Mouse (Mus musculus) cerebellum, adult 11 months (tissue): ENCODE data around the gene Pde4d.
A peak's percentile ranks its signal among the peaks of the same experiment; 100 is the strongest.

Experiments used
- DNase-seq: peaks from one replicate; pipeline ENCODE4 v3.0.0; 2022

Gene Pde4d

GRCm38 (mm10) chr13:109544646-109545045 is 1094.9 kb downstream of the Pde4d start:
- no peak for DNase-seq

- DNase-seq = peak; percentile 36
These were observed 1096.6 kb downstream of the Pde4d start for GRCm38 (mm10) chr13:109546337-109546736.

- DNase-seq = peak; percentile 23
These were observed 1097.3 kb downstream of the Pde4d start for GRCm38 (mm10) chr13:109547006-109547587.

GRCm38 (mm10) chr13:109547700-109548099 is 1098.0 kb downstream of the Pde4d start:
- DNase-seq = peak; percentile 72

- DNase-seq = no peak
These were observed 1098.5 kb downstream of the Pde4d start for GRCm38 (mm10) chr13:109548263-109548662.

GRCm38 (mm10) chr13:109548771-109549555 is 1099.2 kb downstream of the Pde4d start:
- DNase-seq = no peak

- no peak for DNase-seq
These were observed 1102.1 kb downstream of the Pde4d start for GRCm38 (mm10) chr13:109551836-109552235.

GRCm38 (mm10) chr13:109555513-109555912 is 1105.8 kb downstream of the Pde4d start:
- DNase-seq = peak; percentile 42

GRCm38 (mm10) chr13:109556853-109557252 is 1107.1 kb downstream of the Pde4d start:
- peak; percentile 23 for DNase-seq

GRCm38 (mm10) chr13:109558341-109559257 is 1108.9 kb downstream of the Pde4d start:
- peak; percentile 22 for DNase-seq

GRCm38 (mm10) chr13:109560261-109560660 is 1110.5 kb downstream of the Pde4d start:
- DNase-seq = no peak

- DNase-seq = no peak
These were observed 1119.1 kb downstream of the Pde4d start for GRCm38 (mm10) chr13:109568638-109569468.

- DNase-seq = no peak
These were observed 1119.7 kb downstream of the Pde4d start for GRCm38 (mm10) chr13:109569491-109569890.

- no peak for DNase-seq
These were observed 1127.0 kb downstream of the Pde4d start for GRCm38 (mm10) chr13:109576725-109577124.

- DNase-seq = no peak
These were observed 1127.7 kb downstream of the Pde4d start for GRCm38 (mm10) chr13:109577454-109577853.

GRCm38 (mm10) chr13:109577901-109578300 is 1128.2 kb downstream of the Pde4d start:
- DNase-seq = no peak

GRCm38 (mm10) chr13:109581284-109582070 is 1131.7 kb downstream of the Pde4d start:
- no peak for DNase-seq

- DNase-seq = no peak
These were observed 1140.3 kb downstream of the Pde4d start for GRCm38 (mm10) chr13:109590048-109590447.

- DNase-seq = no peak
These were observed 1142.5 kb downstream of the Pde4d start for GRCm38 (mm10) chr13:109592192-109592797.

GRCm38 (mm10) chr13:109599711-109600110 is 1150.0 kb downstream of the Pde4d start:
- no peak for DNase-seq

- DNase-seq = no peak
These were observed 1154.3 kb downstream of the Pde4d start for GRCm38 (mm10) chr13:109604017-109604416.
